Mouse (Mus musculus) gastrocnemius, postnatal 25 days (tissue): ENCODE measurements around the gene Dhrs7. TPM values are rescaled to one million over a fixed set of nuclear protein-coding genes. Genes with fewer than 3 reads are reported as not detected.
"Not testable (repeated sequence)": the region's sequence is repeated elsewhere in the genome, so short reads cannot be mapped to it uniquely, and the experiment has no call there.

Source experiments
- DNase-seq: peaks from one replicate; pipeline ENCODE4 v3.0.0; 2022
- long read RNA-seq, 2 experiments: library from polyadenylated mRNA; stranded (forward); transcript quantifications; one replicate each; pipeline ENCODE4 v2.0.0; 2021
- total RNA-seq, 2 experiments: library from RNA; stranded (reverse); gene quantifications; 1 replicate in 1 of 2; 2 replicates in 1 of 2; pipeline ENCODE4 v1.2.3; 2021

The Dhrs7 gene
- 10 to 100 TPM; 17.3 to 26.6 TPM for total RNA-seq
- long read RNA-seq, experiment 1, transcript Dhrs7-201 (7 exons, 1,385 nt): major isoform, 28 of 31 reads
- long read RNA-seq, experiment 1, partial matches to known transcripts: 1 of 31 reads
- long read RNA-seq, experiment 1, other reads (novel, unspliced or antisense): 1 of 31 reads
- long read RNA-seq, experiment 2, transcript Dhrs7-201 (7 exons, 1,385 nt): major isoform, 33 of 36 reads
- long read RNA-seq, experiment 2, partial matches to known transcripts: 2 of 36 reads
- long read RNA-seq, experiment 2, other reads (novel, unspliced or antisense): 1 of 36 reads

GRCm38 (mm10) chr12:72664735-72665337 lies at the start of gene Dhrs7:
Gene Dhrs7 (minus strand): TSS chr12:72664909.
- peak; percentile 94 for DNase-seq

- no peak for DNase-seq
These were observed 45.3 kb upstream of the Dhrs7 start for GRCm38 (mm10) chr12:72709981-72710380.

GRCm38 (mm10) chr12:72704068-72704467 lies 39.4 kb upstream of the Dhrs7 start:
- no peak for DNase-seq

GRCm38 (mm10) chr12:72700013-72700412 lies 35.3 kb upstream of the Dhrs7 start:
- DNase-seq: no peak

GRCm38 (mm10) chr12:72694901-72695463 lies 30.3 kb upstream of the Dhrs7 start:
- no peak for DNase-seq

- DNase-seq: peak; percentile 41
These were observed 29.7 kb upstream of the Dhrs7 start for GRCm38 (mm10) chr12:72694438-72694837.

- no peak for DNase-seq
These were observed 29.2 kb upstream of the Dhrs7 start for GRCm38 (mm10) chr12:72693895-72694294.

GRCm38 (mm10) chr12:72688281-72688680 lies 23.6 kb upstream of the Dhrs7 start:
- DNase-seq: not testable (repeated sequence)

- not testable (repeated sequence) for DNase-seq
These were observed 23.0 kb upstream of the Dhrs7 start for GRCm38 (mm10) chr12:72687741-72688140.

GRCm38 (mm10) chr12:72686566-72686965 lies 21.9 kb upstream of the Dhrs7 start:
- DNase-seq: not testable (repeated sequence)

- no peak for DNase-seq
These were observed 18.9 kb upstream of the Dhrs7 start for GRCm38 (mm10) chr12:72683612-72684011.

GRCm38 (mm10) chr12:72682511-72683282 lies 18.0 kb upstream of the Dhrs7 start:
- no peak for DNase-seq

- no peak for DNase-seq
These were observed 17.2 kb upstream of the Dhrs7 start for GRCm38 (mm10) chr12:72681919-72682318.

GRCm38 (mm10) chr12:72679635-72680034 lies 14.9 kb upstream of the Dhrs7 start:
- DNase-seq: no peak

GRCm38 (mm10) chr12:72674820-72675219 lies 10.1 kb upstream of the Dhrs7 start:
- DNase-seq: no peak

GRCm38 (mm10) chr12:72674079-72674797 lies 9.5 kb upstream of the Dhrs7 start:
- no peak for DNase-seq

GRCm38 (mm10) chr12:72671516-72672135 lies 6.9 kb upstream of the Dhrs7 start:
- DNase-seq: no peak

GRCm38 (mm10) chr12:72670921-72671320 lies 6.2 kb upstream of the Dhrs7 start:
- no peak for DNase-seq

- DNase-seq: no peak
These were observed 3.3 kb upstream of the Dhrs7 start for GRCm38 (mm10) chr12:72667868-72668469.

- DNase-seq: no peak
These were observed 1.3 kb upstream of the Dhrs7 start for GRCm38 (mm10) chr12:72666015-72666414.
